Mouse (Mus musculus) gastrocnemius, postnatal 25 days (tissue): ENCODE results near the gene Arrb2. TPM values are rescaled to one million over a fixed set of nuclear protein-coding genes. Genes with fewer than 3 reads are reported as not detected.
"Not testable (repeated sequence)": the region's sequence is repeated elsewhere in the genome, so short reads cannot be mapped to it uniquely, and the experiment has no call there.

ENCODE experiments used
- DNase-seq: peaks from one replicate; pipeline ENCODE4 v3.0.0; 2022
- total RNA-seq, 2 experiments: library from RNA; stranded (reverse); gene quantifications; 1 replicate in 1 of 2; 2 replicates in 1 of 2; pipeline ENCODE4 v1.2.3; 2021

The Arrb2 gene
- total RNA-seq, 2 experiments from 2014 or later = 7.5 to 9.0 TPM

DNA sequence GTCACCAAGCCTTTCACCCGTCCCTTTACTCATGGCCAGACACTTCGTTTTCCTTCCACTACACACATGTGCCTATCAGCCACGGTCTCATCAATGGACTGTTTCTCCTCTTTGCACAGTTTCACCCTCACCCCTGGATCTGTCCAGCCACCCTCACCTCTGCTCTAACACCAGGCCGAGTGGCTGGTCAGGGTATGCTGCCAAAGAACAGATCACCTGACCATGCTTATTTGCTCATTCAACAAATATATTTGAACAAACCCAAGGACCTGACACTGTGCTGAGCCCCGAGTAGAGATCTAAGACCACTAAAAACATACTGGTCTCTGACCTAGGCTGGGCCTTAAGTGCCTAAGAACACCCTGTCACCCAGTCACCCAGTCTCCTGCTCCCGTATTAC is 12.2 kb downstream of the Arrb2 start:
- DNase-seq = no peak

DNA sequence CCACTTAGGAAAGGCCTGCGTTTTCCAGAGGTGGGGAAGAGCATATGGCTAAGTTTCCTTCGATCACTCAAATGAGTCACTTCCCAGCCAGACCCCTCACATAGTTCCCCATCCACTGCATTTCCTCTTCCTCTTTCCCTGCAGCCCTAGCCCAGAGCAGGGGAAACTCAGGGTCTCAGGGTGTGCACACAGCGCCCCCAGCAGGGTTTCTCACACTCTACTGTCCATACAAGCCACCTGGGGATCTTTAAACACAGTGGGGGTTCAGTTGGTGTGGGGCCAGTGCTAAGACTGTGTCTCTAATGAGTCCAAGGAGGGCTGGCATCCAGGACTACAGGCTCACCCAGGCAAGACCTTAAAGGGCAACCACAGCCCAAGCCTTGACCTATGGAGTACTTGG is 14.3 kb downstream of the Arrb2 start:
- no peak for DNase-seq

- no peak for DNase-seq
These were observed 14.9 kb downstream of the Arrb2 start for GRCm38 (mm10) chr11:70447373-70447772.

- DNase-seq = no peak
These were observed 18.5 kb downstream of the Arrb2 start for GRCm38 (mm10) chr11:70450926-70451325.

DNA sequence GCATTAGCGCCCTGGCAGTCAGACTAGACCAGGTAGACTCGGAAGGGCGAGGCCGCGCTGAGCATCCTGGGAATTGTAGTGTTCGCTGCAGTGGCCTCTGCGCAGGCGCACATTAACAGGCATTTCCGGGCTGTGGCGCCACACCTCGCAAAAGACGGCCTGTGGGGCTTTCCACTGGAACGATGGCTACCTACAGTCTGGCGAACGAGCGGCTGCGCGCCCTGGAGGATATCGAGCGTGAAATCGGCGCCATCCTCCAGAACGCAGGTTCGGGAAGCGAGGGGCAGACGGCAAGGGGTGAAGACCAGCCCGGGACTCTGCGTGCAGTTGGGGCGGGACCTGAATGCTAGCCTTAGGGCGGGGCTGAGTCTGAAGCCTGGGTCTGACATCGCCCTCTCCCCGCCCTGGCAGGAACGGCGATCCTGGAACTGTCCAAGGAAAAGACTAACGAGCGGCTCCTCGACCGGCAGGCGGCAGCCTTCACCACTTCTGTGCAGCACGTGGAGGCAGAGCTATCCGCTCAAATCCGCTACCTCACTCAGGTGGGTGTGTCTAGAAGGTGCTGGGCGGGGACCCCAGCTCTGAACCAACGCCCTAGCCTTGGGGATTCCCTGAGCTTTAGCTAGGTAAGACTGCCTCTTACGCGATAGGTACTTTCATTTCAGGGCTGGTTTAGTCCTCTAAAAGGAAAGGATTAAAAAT is 19.5 kb downstream of the Arrb2 start, which contains the start of gene Med11:
TSS of gene Med11 (plus strand) at position 123 of the 702 bp plus-strand sequence.
- DNase-seq = peak; percentile 96

GRCm38 (mm10) chr11:70453261-70454044 is 21.0 kb downstream of the Arrb2 start:
- no peak for DNase-seq

DNA sequence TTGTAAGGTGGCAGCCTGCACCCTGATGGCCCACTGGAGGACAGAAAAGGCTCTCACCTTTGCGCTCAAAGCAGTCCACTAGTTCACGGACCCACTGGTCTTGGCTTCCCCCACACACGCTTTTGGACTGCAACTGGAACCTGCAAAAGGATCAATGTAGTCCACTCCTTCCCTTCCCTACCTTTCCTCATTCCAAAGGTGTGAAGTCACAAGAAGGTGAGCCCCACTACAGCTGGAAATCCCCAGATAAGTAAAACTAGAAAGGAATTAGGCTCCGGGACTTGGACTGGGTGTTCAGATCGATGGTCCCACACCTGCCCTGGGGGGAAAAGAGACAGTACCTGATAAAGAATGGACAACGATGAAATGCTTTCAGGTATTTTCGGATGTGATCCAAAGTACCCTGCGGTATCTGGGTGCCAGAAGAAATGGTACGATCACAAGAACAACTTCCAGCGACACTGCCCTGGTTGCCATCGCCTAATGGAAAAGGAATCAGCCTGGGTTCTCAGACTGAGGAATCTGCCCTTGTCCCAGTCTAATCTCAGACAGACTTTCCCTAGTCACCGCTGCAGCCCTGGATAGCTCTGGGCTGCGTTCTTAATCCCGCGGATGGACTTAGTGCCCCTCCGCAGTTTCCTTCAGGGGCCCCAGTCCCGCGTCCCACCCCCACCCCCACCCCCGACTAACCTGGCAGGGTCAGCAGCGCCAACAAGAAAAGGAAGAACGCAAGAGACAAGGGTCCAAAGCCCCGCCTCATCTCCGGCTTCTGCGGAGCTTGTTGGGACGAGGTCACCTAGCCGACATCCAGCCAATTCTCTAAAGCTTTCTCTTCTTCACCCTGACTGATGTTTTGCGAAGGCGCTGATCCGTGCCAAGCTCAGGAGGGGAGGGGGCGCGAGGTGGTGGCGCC is 26.5 kb downstream of the Arrb2 start, which contains the start of gene Zmynd15:
TSS of gene Zmynd15 (plus strand) at position 746 of the 913 bp plus-strand sequence.
- DNase-seq = no peak

GRCm38 (mm10) chr11:70459601-70460101 is 27.2 kb downstream of the Arrb2 start, which contains the start of gene Cxcl16:
Gene Cxcl16 (minus strand): TSS chr11:70459984.
- DNase-seq = peak; percentile 50

- DNase-seq = no peak
These were observed 31.5 kb downstream of the Arrb2 start for GRCm38 (mm10) chr11:70463970-70464369.

DNA sequence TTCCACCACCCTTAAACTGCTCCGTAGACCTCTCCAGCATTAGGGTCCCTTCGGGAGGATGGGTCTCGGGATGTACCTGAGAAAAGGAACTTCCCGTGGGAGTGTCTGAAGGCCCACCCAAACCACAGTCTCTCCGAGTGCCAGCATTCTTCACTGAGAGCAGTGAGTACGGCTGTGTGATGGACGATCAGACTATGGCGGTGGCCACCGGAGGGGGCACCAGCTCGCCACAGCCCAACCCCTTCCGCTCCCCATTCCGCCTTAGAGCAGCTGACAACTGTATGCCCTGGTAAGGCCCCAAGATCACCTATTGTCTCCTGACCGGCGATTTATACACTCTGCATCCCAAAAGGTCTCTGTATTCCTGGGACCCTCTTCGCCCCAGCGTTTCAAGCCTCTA is 32.8 kb downstream of the Arrb2 start:
- DNase-seq = no peak

GRCm38 (mm10) chr11:70465824-70466223 is 33.4 kb downstream of the Arrb2 start:
- no peak for DNase-seq

DNA sequence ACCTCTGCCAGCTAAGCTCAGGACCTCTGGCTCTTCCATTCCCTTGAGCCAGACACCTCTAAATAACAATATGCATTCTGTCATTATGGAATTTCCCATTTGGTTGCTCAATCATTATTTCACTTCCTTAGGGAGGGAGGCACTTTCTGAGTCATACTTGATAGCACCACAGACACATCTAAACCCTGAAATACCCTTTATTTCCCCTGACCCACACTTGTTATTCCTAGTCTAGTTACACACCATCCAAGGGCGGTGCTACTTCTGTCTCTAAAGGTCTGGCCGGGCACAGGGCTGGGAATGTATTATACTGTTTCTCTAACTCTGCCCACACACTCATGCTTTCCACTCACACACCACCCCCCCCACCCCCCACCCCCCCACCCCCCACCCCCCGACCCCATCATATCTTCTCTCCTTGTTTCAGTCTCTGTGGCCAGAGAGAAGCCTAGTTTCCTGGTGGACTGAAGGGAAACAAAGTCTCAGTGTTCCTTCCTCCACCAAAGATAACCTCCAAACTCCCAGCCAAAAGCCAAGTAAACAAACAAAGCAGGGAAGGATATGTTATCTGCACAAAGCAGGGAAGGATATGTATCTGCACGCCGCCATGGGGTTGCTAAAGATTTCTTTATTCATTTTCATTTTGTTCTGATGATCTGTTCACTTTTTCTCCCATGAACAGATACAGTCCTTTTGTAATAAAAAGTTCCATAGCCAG is 35.6 kb downstream of the Arrb2 start:
- DNase-seq = no peak

DNA sequence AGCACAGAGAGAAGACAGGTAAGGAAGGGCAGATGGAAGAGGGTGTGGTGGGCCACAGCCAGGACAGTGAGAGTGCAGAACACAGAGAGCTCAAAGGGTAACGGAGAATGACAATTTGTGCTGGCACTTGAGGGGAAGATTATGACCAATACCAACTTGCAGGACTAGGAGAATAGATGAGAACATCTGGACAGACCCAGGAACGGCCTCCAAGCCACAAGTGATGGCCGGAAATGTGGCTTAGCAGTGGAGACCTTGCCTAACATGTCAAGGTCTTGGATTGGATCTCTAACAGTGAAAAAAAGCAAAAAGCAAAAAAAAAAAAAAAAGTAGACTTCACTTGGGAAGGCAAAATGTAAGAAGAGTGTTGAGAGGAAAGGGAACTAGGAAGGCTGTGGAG is 37.3 kb downstream of the Arrb2 start:
- no peak for DNase-seq

DNA sequence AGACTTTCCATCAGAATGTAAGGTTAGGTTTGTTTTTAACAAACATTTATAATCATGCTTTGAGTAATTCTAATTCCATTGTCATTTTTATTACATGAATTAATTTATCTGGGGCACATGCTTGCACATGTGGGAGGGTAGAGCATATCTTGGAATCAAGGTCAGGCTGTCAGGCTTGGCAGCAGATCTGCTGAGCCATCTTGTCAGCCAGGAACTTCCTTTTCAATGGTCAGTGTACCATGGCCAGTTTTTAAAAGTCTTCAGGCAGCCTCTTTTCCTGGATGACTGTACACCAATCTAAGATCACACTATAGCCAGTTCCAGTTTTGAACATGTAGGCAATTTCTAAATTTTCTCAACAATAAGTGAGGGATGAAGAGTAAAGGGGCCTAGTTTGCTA is 40.3 kb downstream of the Arrb2 start:
- no peak for DNase-seq

- DNase-seq = not testable (repeated sequence)
These were observed 40.9 kb downstream of the Arrb2 start for GRCm38 (mm10) chr11:70473291-70473690.

DNA sequence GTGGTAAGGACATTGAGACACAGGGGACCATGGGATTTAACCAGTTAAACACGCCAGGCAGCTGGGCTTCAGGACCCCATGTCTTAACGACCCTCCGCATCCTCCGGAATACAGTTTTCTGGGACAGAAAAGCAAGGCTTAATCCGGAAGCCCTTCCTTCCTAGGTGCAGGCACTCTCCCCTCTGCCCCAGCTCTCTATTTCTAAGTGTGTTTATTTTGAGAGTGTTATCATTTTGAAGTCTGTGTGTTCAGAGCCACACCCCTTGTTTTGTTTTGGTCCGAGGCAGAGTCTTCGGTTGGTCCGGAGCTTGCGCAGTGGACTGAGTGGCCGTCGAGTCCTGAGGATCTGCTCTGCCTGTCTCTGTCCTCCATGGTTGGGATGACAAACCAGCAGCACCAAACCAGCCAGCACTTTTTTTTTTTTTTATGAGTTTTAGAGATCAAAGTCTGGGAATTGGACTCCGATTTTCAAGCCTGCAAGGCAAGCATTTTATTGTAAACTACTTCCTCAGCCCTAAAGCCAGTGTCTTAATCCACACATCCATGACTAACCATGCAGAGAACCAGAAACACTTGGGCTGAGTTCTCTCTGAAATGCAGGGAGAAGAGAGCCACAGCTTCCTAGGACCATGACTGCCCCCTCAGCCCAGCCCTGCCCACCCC is 42.6 kb downstream of the Arrb2 start:
- DNase-seq = no peak

GRCm38 (mm10) chr11:70485498-70485897 is 53.1 kb downstream of the Arrb2 start:
- no peak for DNase-seq

DNA sequence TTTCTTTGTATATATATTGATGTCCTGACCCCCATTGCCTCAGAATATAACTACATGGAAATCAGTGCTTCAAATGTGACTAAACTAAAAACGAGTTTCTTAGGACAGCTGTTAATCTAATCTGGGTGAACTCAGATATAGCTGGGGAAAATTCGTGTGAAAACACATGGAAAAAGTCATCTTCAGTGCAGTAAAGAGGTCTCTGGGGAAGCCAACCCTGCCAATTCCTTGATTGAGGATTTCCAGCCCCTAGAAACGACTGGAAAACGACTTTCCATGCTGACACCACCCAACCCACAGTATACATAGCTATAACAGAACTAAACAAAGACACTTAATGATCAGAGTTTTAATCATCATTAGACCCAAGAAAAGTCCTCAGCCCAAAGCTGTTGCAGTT is 55.4 kb downstream of the Arrb2 start:
- DNase-seq = peak; percentile 13

GRCm38 (mm10) chr11:70489138-70489537 is 56.7 kb downstream of the Arrb2 start:
- DNase-seq = peak; percentile 67

- no peak for DNase-seq
These were observed 57.2 kb downstream of the Arrb2 start for GRCm38 (mm10) chr11:70489684-70490083.
